Mouse (Mus musculus) erythroblast, embryonic 14.5 days (primary cell): ENCODE results near the gene Vasn. TPM values are rescaled to one million over a fixed set of nuclear protein-coding genes. Genes with fewer than 3 reads are reported as not detected.
"Not testable (repeated sequence)": the region's sequence is repeated elsewhere in the genome, so short reads cannot be mapped to it uniquely, and the experiment has no call there.

Source experiments
- H3K27me3 ChIP-seq: 2 replicates; pipeline ENCODE4 v1.6.1; 2012; ENCODE audit warnings: inconsistent platforms; ENCODE audit not compliant: control insufficient read depth
- H3K36me3 ChIP-seq: 2 replicates; pipeline ENCODE4 v1.6.1; 2012; ENCODE audit warnings: mild to moderate bottlenecking, inconsistent platforms; ENCODE audit not compliant: control insufficient read depth
- H3K4me1 ChIP-seq: 2 replicates; pipeline ENCODE4 v1.6.1; 2012; ENCODE audit warnings: inconsistent platforms; ENCODE audit not compliant: control insufficient read depth
- H3K4me3 ChIP-seq: replicated peaks from 2 replicates; pipeline ENCODE3; 2012; ENCODE audit warnings: moderate library complexity, mild to moderate bottlenecking, inconsistent platforms
- H3K9me3 ChIP-seq: 2 replicates; pipeline ENCODE4 v1.6.1; 2012; ENCODE audit warnings: low read length, inconsistent platforms, mixed read lengths; ENCODE audit not compliant: control insufficient read depth
- GATA1 ChIP-seq: IDR thresholded peaks from 2 replicates; pipeline ENCODE4 v1.6.1; 2012; ENCODE audit warnings: low read length, inconsistent platforms, mixed read lengths
- TAL1 ChIP-seq: IDR thresholded peaks from 3 replicates; pipeline ENCODE4 v1.6.1; 2012; ENCODE audit warnings: low read length, inconsistent platforms, mixed read lengths
- polyA plus RNA-seq: library from polyadenylated mRNA; stranded (reverse); fragments of >175 nt; gene quantifications from 2 replicates; pipeline ENCODE4 v1.2.3, GENCODE M21; 2012

Gene Vasn
- polyA plus RNA-seq, 1 experiment = 0.01 TPM

DNA sequence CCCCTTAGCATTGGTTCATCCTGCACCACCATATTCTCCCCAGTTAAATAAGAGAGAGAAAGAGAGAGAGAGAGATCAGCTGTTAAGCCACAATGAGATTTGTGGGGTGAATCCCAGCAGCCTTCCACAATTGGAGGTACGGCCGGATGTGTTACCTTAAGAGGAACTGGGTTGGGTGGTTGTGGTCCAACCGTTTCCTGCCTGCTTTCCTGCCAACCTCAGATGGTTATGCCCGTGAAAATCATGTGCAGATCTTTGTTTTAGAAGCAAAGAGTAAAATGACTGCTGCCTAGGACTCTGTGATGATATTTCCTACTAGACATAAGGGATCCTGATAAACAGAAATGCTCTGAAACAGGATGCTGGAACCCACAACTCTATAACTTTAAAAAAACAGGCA is 34.4 kb downstream of the Vasn start:
- no peaks in the 10 kb centered on the region for H3K27me3 ChIP-seq

GRCm38 (mm10) chr16:4676836-4677235 is 37.1 kb downstream of the Vasn start:
- Histone ChIP-seq H3K4me1 (peaks cover 46% of the 10 kb centered on the region), H3K4me3 (no peak overlapping the region), H3K9me3 (no peaks in the 10 kb centered on the region), H3K36me3 (peaks cover 29% of the 10 kb centered on the region), H3K27me3 (no peaks in the 10 kb centered on the region)
- TF ChIP-seq GATA1 = no peak
- TF ChIP-seq TAL1 = no peak

More for the DNA sequence above, 34.4 kb downstream of the Vasn start:
- H3K36me3 ChIP-seq = peaks cover 39% of the 10 kb centered on the region
- H3K9me3 ChIP-seq = no peaks in the 10 kb centered on the region
- peaks cover 28% of the 10 kb centered on the region for H3K4me1 ChIP-seq
- TF ChIP-seq TAL1 = no peak
- no peak overlapping the region for H3K4me3 ChIP-seq

DNA sequence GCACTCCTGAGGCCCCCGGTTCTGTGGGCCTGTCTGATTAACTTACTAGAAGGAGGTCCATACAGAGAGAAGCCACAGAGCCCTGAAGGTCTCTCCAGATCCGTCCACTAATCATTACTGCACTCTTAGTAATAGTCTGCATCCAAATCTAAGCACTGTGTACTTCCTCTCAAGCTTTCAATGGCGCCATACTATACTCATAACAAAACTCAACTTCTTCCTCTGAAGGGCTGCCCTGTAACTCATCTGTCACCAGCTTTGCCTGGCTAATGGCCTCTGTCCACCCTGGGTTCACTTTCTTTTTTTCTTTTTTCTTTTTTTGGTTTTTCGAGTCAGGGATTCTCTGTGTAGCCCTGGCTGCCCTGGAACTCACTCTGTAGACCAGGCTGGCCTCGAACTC is 38.3 kb downstream of the Vasn start:
- TF ChIP-seq GATA1 (no peak), TAL1 (no peak)
- Histone ChIP-seq H3K4me1 (peaks cover 58% of the 10 kb centered on the region), H3K9me3 (no peaks in the 10 kb centered on the region), H3K36me3 (peaks cover 28% of the 10 kb centered on the region), H3K27me3 (no peaks in the 10 kb centered on the region), H3K4me3 (no peak overlapping the region)

DNA sequence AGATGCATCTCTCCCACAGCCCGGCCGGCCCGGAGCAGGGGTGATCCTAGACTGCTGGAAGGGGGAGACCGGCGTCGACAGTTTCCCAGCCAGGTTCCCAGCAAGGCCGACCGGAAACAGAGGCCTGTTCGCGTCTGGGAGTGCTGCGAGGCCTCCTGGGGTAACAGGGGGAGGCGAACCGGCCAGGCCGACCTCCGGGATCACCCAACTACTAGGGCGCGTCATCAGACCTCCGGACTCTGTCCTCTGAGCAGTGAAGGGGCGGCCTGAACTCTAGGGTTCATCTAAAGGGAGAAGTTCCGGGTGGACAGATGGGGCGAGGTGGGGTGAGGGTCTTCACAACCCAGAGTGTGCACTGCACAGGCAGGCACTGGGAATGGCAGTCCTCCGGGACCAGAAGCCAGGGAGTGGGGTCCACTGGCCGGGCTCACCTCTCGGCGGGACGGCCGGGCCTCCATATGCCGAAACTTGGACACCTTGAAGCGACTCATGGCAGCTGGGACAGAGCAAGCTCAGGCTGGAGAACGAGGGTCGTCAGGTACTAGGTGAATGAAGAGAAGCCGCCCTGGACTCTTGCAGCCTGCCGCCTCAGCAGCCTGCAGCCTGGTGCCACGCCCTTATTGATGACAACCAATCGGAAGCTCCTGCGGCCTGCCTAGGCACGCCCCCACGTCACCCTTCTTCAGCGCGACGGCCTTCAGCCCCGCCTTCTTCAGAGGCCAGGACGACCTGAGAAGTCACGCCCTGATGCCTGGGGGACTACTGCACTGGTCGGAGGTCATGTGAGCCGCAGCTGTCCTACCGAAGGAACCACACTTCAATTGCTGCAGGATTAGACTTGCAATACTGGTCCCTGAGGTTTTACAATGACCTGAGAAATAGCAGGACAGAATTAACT is 39.6 kb downstream of the Vasn start, which contains the start of gene Coro7:
Gene Coro7, minus strand, starts transcription at position 657 of the 898 bp plus-strand sequence.
- TF ChIP-seq GATA1 (no peak), TAL1 (no peak)
- no peaks in the 10 kb centered on the region for H3K27me3 ChIP-seq
- H3K4me3 ChIP-seq = peak within 1 kb of the TSS; percentile 83
- peaks cover 59% of the 10 kb centered on the region for H3K4me1 ChIP-seq
- no peaks in the 10 kb centered on the region for H3K9me3 ChIP-seq
- H3K36me3 ChIP-seq = peaks cover 18% of the 10 kb centered on the region

DNA sequence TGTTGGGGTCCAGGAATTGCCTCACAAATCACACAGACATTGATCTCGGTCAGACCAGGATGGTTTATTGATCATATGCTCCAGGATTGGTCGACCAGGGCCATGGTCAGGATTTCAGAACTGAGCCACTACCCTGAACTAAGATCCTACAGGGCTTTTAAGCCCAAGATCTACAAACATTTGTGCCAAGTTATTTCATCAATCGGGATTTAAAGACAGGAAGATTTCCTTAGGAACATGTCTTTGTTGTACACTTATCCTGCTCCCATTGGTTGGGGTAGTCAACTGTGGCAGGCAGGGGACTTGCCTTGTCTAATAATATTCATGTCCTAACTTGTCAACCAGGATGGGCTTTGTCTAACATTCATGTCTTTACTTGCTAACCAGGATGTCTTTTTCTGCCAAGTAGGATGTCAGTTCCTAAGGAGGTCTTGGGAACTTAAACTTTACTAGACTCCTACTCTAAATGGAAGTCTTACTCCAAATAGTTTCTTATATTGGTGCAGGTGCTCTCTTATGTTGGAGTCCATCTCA is 41.2 kb downstream of the Vasn start:
- H3K4me3 ChIP-seq, H3K36me3 ChIP-seq, H3K27me3 ChIP-seq, H3K9me3 ChIP-seq: not testable (repeated sequence)
- H3K4me1 ChIP-seq = peaks cover 71% of the 10 kb centered on the region

GRCm38 (mm10) chr16:4682628-4683179 is 43.0 kb downstream of the Vasn start:
- peak overlapping the region; percentile 79 for H3K4me3 ChIP-seq
- H3K9me3 ChIP-seq = no peaks in the 10 kb centered on the region
- no peaks in the 10 kb centered on the region for H3K27me3 ChIP-seq
- TF ChIP-seq GATA1 = peak; percentile 22; the same call in 1 of the 2 replicates
- TF ChIP-seq TAL1 = no peak
- peaks cover 72% of the 10 kb centered on the region for H3K4me1 ChIP-seq
- peaks cover 11% of the 10 kb centered on the region for H3K36me3 ChIP-seq

GRCm38 (mm10) chr16:4683193-4683580 is 43.4 kb downstream of the Vasn start:
- H3K4me3 ChIP-seq = peak overlapping the region; percentile 79
- H3K36me3 ChIP-seq = peaks cover 15% of the 10 kb centered on the region
- no peaks in the 10 kb centered on the region for H3K9me3 ChIP-seq
- H3K27me3 ChIP-seq = no peaks in the 10 kb centered on the region
- peaks cover 68% of the 10 kb centered on the region for H3K4me1 ChIP-seq
- TF ChIP-seq GATA1 = no peak
- TF ChIP-seq TAL1 = peak; percentile 41; the same call in 2 of the 3 replicates

DNA sequence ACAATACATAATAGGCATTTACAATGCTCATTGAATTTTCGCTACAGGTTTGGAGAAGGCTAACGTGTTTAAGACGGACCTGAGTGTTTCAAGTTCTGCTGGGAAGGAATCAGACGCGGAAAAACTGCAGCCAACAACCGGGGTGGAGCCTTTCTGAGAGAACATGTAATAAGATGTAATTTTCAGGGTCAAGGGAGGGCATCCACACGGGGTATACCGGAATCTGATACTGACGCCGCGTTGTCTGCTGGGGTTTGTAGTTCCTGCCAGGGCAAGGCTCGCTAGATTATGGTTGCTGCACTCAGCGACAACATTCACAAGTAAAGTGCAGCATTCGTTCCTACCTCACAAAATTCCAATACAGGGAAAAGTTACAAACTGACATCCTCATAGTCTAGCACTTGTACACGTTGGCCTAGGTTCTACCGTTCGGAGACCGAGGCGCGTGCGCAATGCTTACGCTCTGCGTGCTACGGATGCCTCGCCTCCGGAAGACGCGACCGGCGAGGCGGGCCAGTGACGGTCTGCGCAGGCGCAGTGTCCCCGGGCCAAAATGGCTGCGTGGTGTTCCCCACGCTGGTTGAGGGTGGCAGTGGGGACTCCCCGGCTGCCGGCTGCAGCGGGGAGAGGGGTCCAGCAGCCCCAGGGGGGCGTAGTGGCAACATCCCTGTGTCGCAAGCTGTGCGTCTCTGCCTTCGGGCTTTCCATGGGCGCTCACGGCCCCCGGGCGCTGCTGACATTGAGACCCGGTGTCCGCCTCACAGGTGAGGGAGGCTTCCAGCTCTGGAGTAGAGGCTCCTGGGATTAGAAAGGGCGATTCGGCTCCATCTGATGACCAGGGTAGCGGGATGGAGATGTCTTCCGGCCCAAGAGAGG is 44.1 kb downstream of the Vasn start:
- no peaks in the 10 kb centered on the region for H3K27me3 ChIP-seq
- H3K36me3 ChIP-seq = peaks cover 19% of the 10 kb centered on the region
- no peaks in the 10 kb centered on the region for H3K9me3 ChIP-seq
- peak; percentile 81 for TF ChIP-seq GATA1
- TF ChIP-seq TAL1 = no peak
- peak overlapping the region; percentile 79 for H3K4me3 ChIP-seq
- H3K4me1 ChIP-seq = peaks cover 61% of the 10 kb centered on the region

DNA sequence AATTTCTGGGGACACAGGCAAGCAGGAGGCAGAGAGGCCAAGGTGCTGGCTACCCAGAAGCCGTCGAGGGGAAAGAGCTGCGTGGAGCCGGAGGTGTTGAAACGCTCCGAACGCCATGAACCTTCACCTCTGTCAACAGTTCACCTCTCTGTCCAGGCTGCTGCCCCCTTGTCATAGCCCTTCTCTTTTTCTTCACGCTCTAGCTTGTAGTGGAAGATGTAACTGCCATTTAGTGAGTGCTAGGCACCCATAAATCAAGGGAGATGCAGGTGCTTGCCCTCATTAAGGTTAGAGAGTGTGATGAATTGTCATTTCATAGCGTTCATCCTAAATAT is 44.7 kb downstream of the Vasn start:
- H3K4me1 ChIP-seq = peaks cover 55% of the 10 kb centered on the region
- TF ChIP-seq TAL1 (no peak), GATA1 (no peak)

DNA sequence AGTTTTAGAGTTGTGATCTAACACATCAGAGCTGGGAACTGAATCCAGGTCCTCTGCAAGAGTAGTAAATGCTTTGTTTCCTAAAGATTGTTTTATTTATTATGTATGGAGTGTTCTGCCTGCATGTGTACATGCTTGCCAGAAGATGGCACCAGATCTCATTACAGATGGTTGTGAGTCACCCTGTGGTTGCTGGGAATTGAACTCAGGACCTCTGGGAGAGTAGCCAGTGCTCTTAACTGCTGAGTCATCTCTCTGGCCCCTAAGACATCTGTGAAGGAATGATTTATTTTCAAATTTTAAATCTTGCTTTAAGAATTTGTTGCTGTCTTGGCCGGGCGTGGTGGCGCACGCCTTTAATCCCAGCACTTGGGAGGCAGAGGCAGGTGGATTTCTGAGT is 49.6 kb downstream of the Vasn start:
- H3K27me3 ChIP-seq, H3K4me3 ChIP-seq, H3K9me3 ChIP-seq: not testable (repeated sequence)
- Histone ChIP-seq H3K4me1 (peaks cover 20% of the 10 kb centered on the region), H3K36me3 (peaks cover 72% of the 10 kb centered on the region)

More for the DNA sequence above, 44.7 kb downstream of the Vasn start:
- H3K36me3 ChIP-seq = peaks cover 25% of the 10 kb centered on the region
- no peaks in the 10 kb centered on the region for H3K9me3 ChIP-seq
- H3K4me3 ChIP-seq = peak overlapping the region; percentile 79
- H3K27me3 ChIP-seq = no peaks in the 10 kb centered on the region
